Mouse (Mus musculus): Measurements from ENCODE around the gene Fkrp. TPM values are rescaled to one million over a fixed set of nuclear protein-coding genes. Genes with fewer than 3 reads are reported as not detected.

Gene Fkrp
- 17.1 and 18.8 TPM in 2 replicates for polyA plus RNA-seq (2015; fragmentation: Nextera tagmentation; extraction: Ambion mirVana)

DNA sequence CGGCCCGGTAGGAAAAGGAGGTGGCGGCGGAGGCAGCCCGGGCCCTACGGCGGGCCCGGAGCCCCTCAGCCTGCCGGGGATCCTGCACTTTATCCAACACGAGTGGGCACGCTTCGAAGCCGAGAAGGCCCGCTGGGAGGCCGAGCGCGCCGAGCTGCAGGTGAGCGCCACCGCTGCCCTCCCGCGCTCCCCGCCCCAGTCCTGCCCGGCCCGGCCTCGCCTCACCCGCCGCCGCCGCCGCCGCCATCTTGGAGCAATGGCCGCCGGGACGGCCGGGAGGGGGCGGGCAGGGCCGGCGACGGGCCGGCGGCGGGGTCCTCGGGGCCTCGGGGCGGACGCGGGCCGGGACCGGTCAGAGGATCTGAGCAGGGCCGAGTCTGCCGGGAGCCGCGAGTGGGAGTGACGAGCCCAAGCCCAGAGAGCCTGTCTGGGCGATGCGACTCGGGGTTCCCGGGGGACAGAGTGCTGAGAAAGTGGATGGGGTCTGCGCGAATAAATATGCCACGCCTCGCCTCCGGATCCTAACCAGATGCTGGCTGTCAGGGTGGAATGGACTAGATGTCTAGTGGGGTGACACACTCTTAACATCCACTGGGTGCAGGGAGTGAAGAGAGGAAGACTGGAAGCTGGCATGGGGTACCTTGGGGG lies at the start of gene Fkrp:
Gene Fkrp (minus strand): TSS at position 258 of the 648 bp plus-strand sequence.
- peak; percentile 33 for DNase-seq (ENCODE audit: low spot score)

GRCm38 (mm10) chr7:16859902-16860651 lies 43.5 kb upstream of the Fkrp start:
- peak; percentile 55 for DNase-seq (ENCODE audit: low spot score)

- DNase-seq (ENCODE audit: low spot score) = peak; percentile 68
Observed at GRCm38 (mm10) chr7:16858336-16858735, 41.8 kb upstream of the Fkrp start.

DNA sequence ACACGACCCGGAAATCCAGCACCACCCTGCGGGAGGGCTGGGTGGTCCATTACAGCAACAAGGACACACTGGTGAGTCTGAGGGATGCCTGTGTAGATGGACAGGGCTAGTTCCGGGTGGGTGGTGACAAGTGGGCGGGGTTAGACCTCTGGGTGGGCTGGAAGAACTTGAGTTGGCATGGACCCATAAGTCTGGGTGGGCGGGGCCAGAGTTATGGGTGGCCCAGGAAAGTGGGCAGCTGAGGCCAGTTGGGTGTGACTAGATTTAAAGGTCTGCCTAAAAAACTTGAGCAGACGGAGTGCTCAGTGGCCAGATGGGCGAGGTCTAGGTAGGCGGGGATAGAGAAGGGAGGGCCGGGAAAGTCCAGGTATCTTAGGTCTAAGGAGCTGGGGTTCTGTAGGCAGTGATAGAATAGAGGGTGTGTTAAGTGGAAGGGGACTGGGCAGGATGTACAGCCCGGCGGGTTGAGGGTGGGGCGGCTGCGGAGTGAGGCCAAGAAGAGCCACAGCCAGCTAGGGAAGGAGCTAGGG lies 36.8 kb upstream of the Fkrp start:
- DNase-seq (ENCODE audit: low spot score) = no peak

DNA sequence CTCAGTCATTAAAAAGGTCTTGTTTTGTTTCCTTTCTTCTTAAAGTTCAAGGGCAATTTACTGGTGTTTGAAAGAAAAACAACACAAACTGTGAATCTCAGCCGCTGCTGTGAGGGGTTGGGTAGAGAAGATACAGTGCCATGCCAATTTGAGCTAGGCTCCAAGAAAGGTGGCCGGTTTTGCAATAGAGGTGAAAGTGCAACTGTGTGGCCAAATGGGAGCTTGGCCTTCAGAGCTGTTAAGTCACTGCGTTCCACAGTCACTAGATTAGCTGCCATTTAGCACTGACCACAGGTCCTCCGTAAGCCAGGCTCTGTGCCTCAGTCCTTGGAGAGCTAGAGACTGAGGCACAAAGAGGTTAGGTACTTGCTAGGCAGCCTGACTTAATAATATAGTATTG lies 35.1 kb upstream of the Fkrp start:
- no peak for DNase-seq (ENCODE audit: low spot score)

DNA sequence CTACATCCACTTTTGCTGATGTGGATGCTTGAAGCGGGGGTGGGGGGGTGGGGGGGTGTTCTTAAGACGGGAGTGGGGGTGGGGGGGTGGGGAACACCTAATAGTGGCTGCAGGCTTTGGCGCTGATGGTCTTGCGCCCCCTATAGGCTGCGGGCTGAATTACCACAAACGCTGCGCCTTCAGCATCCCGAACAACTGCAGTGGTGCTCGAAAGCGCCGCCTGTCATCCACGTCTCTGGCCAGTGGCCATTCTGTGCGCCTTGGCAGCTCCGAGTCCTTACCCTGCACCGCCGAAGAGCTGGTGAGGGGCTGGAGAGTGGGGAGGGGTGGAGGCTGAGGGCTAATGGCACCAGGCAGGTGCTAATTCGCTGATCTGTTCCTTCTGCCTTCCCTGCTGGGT lies 32.0 kb upstream of the Fkrp start:
- DNase-seq (ENCODE audit: low spot score) = peak; percentile 46

GRCm38 (mm10) chr7:16847507-16847906 lies 31.0 kb upstream of the Fkrp start:
- no peak for DNase-seq (ENCODE audit: low spot score)

GRCm38 (mm10) chr7:16846775-16847174 lies 30.2 kb upstream of the Fkrp start:
- no peak for DNase-seq (ENCODE audit: low spot score)

GRCm38 (mm10) chr7:16845820-16846167 lies 29.3 kb upstream of the Fkrp start:
- no peak for DNase-seq (ENCODE audit: low spot score)

DNA sequence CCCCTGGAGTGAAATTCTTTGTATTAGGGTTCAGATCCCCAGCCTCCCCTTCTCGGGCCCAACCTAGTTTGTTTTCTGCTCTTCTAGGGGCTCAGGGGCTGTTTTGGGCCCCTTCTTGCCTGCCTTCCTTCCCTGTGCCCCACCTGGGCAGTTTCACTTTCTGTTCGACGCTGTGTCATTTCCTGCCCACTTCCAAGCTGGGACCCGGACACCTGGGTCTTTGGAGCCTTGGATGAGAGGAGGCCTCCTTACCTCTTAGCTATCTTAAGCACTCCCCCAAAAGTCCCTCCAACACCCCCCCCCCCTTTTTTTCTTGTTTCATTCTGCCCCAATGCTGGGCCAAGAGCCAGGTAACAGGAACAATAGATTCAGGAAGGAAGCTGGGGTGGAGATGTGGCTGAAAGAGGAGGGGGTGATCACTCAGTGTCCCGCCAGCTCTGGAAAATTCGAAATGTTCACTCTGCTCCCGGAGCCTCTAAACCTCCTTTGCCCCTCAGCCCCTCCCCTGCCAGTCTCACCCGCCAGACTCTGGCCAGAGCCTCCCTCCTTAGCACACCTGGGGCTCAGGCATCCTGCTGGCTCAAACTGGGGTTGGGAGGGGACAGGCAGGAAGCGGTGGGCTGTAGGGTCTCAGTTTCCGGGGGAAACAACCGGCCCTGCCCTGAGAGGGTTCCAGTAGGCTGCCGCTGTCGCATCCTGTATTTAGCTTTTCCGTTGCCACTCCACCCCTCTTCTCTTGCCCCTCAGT lies 28.7 kb upstream of the Fkrp start:
- peak; percentile 84 for DNase-seq (ENCODE audit: low spot score)

DNA sequence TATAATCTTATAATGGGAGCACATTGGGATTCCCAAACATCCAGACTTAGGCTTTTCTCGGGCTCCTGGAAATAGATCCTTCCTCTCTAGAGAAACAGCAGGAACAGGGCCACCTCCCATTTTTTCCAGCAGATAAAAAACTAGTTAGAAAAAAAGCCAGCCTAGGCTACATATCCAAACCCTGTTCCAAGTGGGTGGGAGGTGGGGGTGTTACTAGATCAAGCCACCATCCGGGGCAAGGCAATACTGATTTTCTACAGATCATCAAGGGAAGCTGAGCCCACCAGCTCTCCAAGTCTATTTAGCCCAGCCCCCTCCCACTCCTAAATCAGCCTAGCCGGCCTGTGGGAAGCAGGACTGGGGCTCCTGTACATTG lies 28.2 kb upstream of the Fkrp start:
- no peak for DNase-seq (ENCODE audit: low spot score)

GRCm38 (mm10) chr7:16843441-16844171 lies 27.1 kb upstream of the Fkrp start:
- DNase-seq (ENCODE audit: low spot score) = peak; percentile 75

DNA sequence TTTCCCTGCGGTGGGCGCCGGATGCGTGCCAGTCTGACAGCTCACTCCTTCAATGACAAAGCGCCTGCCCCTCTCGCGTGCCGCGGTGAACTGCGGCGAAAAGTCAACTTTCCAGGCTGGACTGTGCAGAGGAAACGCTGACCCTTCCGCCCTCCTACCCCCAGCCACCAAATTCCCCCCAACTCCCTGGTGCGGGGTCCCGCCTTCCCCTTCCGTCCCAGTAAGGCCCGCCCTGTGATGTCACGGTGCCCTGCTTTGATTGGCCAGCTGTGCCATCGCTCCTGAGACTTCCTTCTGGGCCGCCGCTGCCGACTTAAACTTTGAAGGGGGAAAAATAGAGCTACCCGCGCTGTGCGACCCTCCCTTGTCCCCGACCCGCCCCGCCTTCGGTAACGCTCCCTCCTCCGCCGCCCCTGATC lies 26.1 kb upstream of the Fkrp start, which contains the start of gene Prkd2:
Gene Prkd2 (plus strand): TSS at position 258 of the 419 bp plus-strand sequence.
- DNase-seq (ENCODE audit: low spot score) = peak; percentile 93

DNA sequence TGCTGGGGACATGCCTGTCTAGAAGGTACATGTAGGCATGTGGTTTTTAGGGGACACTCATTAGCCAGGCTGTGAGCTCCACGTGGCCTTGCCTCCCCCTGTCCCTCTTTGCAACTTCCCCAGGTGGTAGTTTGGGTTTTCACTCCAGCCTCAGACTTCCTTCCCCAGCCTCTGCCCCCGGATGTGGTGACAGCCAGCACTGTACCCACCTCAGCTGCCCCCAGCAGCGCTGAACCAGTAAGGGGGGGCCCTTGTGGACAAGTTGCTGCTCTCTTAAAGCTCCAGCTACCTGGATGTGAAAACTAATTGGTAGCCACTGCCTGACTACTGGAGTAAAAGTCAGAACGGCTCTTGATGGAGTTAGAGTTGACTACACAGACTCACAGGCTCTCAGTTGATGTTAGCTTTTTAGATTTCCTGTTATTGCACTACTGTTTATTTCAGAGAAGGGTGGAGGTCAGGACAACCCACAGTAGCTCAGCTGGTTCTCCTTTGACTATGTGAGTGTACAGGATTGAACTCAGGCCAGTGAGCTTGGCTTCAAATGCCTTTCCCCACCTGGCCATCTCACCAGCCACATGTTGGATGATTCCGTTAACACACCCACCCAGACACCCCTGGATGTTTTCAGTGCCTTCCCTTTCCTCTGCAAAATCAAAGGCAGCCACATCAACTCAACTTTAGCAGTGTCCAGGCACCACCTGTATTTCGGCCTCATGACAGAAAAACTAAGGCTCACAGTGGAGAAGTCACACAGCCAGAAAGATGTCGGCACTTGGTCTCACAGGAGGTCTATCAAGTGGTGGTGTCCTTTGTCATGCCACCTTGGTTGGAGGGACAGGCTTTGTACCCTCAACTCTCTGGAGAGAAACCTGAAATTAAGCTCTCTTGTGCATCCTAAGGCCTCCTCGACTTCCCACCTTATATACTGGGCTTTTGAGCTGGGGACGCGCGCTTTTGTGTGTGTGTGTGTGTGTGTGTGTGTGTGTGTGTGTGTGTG lies 25.3 kb upstream of the Fkrp start:
- DNase-seq (ENCODE audit: low spot score) = peak; percentile 88

- DNase-seq (ENCODE audit: low spot score) = no peak
Observed at GRCm38 (mm10) chr7:16841078-16841477, 24.5 kb upstream of the Fkrp start.

DNA sequence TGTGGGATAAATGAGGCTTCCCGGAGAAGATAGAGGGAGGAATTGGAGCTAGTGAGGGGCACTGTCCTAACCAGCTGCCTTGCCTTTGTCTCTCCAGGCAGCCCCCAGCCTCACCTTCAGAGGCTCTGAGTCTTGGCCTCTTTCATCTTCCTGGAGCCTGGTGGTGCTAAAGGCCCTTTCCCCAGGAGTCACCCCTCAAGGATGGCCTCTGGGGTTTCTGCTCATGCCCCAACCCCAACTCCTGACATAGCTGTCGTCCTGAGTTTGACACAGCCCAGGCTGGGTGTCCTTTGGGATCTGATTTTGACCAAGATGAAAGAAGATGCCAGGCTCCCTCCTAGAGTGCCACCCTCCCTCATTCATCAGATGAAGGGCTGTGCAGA lies 23.6 kb upstream of the Fkrp start:
- no peak for DNase-seq (ENCODE audit: low spot score)

GRCm38 (mm10) chr7:16839427-16840108 lies 23.0 kb upstream of the Fkrp start:
- no peak for DNase-seq (ENCODE audit: low spot score)

DNA sequence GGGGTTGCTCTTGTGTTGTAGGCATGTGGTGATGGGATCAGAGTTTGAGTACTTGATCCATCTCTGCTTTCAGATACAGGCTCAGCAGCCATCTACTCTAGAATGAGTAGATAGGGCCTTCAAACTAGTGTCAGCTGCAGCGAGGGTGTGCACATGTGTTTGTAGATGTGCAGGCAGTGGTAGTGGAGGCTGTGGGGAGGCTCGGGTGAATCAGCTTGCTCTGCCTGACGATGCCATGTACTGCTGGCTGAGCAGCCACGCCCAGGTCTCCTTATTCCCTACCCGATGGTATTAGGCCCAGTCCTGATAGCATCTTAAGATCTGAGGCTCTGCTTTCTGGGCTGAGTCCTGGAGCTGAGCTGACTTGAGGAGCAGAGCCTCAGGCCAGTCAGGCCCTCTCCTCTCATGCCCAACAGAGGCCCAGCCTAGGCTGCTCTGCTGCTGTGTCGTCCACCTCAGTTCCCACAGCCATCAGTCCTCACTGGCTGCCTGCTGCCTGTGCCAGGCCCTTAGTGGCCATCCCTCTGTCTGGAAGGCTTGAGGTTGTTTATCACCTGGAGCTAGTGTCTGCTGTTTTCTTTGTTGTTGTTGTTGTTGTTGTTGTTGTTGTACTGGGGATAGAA lies 22.4 kb upstream of the Fkrp start:
- no peak for DNase-seq (ENCODE audit: low spot score)

Measured in thymus, postnatal 0 days (tissue).